Mouse (Mus musculus): ENCODE measurements around the gene Ptpn9.
"Not testable (repeated sequence)": the region's sequence is repeated elsewhere in the genome, so short reads cannot be mapped to it uniquely, and the experiment has no call there.

- TF ChIP-seq POLR2A (IDR thresholded peaks at IDR 0.05; ENCODE audit: borderline replicate concordance, low read depth, low read length); CTCF (IDR thresholded peaks at IDR 0.05; ENCODE audit: low read depth, low read length): not testable (repeated sequence)
Observed at GRCm38 (mm10) chr9:56948699-56949098, 46.0 kb upstream of the Ptpn9 start.
